20 mouse cellular contexts compared by ENCODE assay signal in the genomic region with DNA sequence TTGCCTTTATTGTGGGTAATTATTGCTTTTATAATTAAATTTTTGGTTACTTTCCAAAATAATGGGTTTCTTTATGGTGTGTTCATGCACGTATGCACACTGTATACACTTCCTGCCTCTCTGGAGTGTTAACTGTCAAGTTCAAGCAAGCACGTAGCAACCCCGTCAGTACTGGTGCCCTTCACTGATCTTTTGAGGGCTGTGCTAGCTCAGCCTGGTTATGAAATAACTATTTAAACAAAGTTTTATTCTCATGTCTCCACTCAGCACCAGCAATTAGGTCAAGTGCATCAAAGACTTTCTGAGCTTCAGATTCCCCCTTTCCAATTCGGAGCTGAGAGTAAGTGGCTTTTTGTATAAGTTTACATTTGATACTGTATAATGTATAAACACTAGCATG.
"Had no signal": no experiment of that assay in that cellular context is flagged by ENCODE, and none has a peak within 500 bp of the region (broad histone marks: within the 10 kb centered on the region; RNA-seq: fewer than 3 reads in every experiment).

No protein-coding gene starts in this region.

- H3K9ac ChIP-seq: liver, embryonic 12.5 days; liver, embryonic 14.5 days; lung, embryonic 15.5 days; midbrain, embryonic 12.5 days; neural tube, embryonic 13.5 days; neural tube, embryonic 15.5 days; stomach, embryonic 15.5 days had no signal

- H3K36me3 ChIP-seq: liver, embryonic 12.5 days; lung, embryonic 15.5 days; midbrain, embryonic 10.5 days; midbrain, embryonic 12.5 days; neural tube, embryonic 13.5 days; neural tube, embryonic 15.5 days; stomach, embryonic 15.5 days had no signal

- H3K4me1 ChIP-seq: midbrain, embryonic 10.5 days; midbrain, embryonic 12.5 days; neural tube, embryonic 13.5 days; neural tube, embryonic 15.5 days; stomach, embryonic 15.5 days had no signal

- ATAC-seq: liver, embryonic 12.5 days; midbrain, embryonic 16.5 days had no signal

- H3K27me3 ChIP-seq: liver, embryonic 12.5 days; lung, embryonic 15.5 days; midbrain, embryonic 12.5 days; neural tube, embryonic 13.5 days; neural tube, embryonic 15.5 days; stomach, embryonic 15.5 days had no signal

- H3K27ac ChIP-seq: liver, embryonic 12.5 days; liver, embryonic 14.5 days; lung, embryonic 15.5 days; midbrain, embryonic 10.5 days; midbrain, embryonic 12.5 days; neural tube, embryonic 13.5 days; neural tube, embryonic 15.5 days; stomach, embryonic 15.5 days; stomach, postnatal 0 days had no signal

- DNase-seq: midbrain, embryonic 14.5 days; retina, postnatal 1 day; right cerebral cortex, adult 18-20 months; right cerebral cortex, postnatal 25 days; right cerebral cortex, postnatal 4 days; spleen, adult 18-20 months; thymus, adult 2 months; thymus, postnatal 25 days; thymus, postnatal 4 days had no signal

- H3K4me3 ChIP-seq: liver, embryonic 12.5 days; lung, embryonic 15.5 days; midbrain, embryonic 10.5 days; midbrain, embryonic 12.5 days; myocyte; neural tube, embryonic 13.5 days; neural tube, embryonic 15.5 days; stomach, embryonic 15.5 days had no signal

- H3K9me3 ChIP-seq: liver, embryonic 12.5 days; lung, embryonic 15.5 days; neural tube, embryonic 13.5 days; neural tube, embryonic 15.5 days; stomach, embryonic 15.5 days had no signal

- H3K4me2 ChIP-seq: liver, embryonic 12.5 days; lung, embryonic 15.5 days; midbrain, embryonic 12.5 days; neural tube, embryonic 13.5 days; neural tube, embryonic 15.5 days; stomach, embryonic 15.5 days had no signal
